Mouse (Mus musculus): ENCODE data around the gene Nr2f6. TPM values are rescaled to one million over a fixed set of nuclear protein-coding genes. Genes with fewer than 3 reads are reported as not detected.

Gene Nr2f6
- 15.5 and 16.6 TPM in 2 replicates for polyA plus RNA-seq (2015; fragmentation: Nextera tagmentation; extraction: Ambion mirVana)

DNA sequence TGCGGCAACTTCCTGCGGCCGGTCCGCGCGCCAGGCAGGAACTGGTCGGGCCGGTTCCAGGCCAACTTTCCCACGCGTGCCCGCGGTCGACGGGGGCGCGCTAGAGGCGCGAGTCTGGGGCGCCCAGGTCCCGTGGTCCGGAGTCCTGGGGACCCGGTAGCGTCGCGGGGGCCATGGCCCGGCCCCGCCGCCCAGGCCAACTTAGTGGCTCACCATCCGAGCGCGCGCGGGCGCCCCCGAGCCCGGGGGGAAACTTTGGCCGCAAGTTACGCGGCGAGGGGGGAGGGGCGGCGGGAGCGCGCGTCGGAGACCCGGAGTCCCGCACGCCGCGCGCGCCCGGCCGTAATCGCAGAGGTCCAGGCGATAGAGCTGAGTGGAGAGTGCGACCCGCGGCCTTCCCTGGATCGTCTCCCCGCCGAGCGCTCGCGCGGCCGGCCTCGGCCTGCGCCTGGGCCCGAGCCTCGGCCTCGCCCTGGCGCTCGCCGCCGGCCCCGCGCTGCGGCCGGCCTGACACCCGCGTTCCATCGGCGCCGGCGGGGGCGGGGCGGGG is at the start of gene Nr2f6:
TSS of gene Nr2f6 (minus strand) at position 540 of the 550 bp plus-strand sequence.
- peaks cover 38% of the 10 kb centered on the region for H3K4me1 ChIP-seq
- H3K4me3 ChIP-seq = peak within 1 kb of the TSS; percentile 66
- H3K9ac ChIP-seq (replicated peaks) = peak within 1 kb of the TSS; percentile 75
- under 1% methylated on average over 63 of the region's 89 CpGs for WGBS
- peak within 1 kb of the TSS; percentile 91 for H3K4me2 ChIP-seq (replicated peaks)
- peak; percentile 24; the same call in 1 of the 2 replicates for ATAC-seq (replicated peaks)
- peaks cover 6% of the 10 kb centered on the region; the same call in 1 of the 2 replicates for H3K27me3 ChIP-seq
- H3K9me3 ChIP-seq = no peaks in the 10 kb centered on the region
- peak within 1 kb of the TSS; percentile 82 for H3K27ac ChIP-seq (replicated peaks)
- H3K36me3 ChIP-seq = no peaks in the 10 kb centered on the region

DNA sequence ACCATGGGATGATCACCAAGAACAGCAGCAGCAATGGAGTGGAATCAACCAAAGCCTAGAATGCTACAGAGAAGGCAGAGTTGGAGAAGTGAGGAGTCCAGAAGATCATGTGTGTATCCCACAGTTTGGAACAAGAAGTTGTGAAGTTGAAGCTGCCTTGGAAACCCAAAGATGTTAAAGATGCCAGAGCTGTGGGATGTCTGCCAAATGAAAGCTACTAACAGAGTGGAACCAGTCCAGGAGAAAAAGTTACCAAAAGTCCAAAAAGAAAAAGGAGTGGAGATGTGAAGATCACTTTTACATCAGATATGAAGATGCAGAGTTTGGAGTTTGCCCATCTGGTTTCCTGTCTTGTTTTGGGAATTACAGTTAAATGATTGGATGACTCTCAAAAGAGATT is 40.4 kb upstream of the Nr2f6 start:
- no peak overlapping the region for H3K4me2 ChIP-seq (replicated peaks)
- H3K9ac ChIP-seq (replicated peaks) = no peak overlapping the region
- no peak for ATAC-seq (replicated peaks)
- H3K4me1 ChIP-seq = no peaks in the 10 kb centered on the region
- H3K4me3 ChIP-seq = no peak overlapping the region
- H3K9me3 ChIP-seq = no peaks in the 10 kb centered on the region
- H3K27ac ChIP-seq (replicated peaks) = no peak overlapping the region
- H3K36me3 ChIP-seq = no peaks in the 10 kb centered on the region
- no peaks in the 10 kb centered on the region for H3K27me3 ChIP-seq

DNA sequence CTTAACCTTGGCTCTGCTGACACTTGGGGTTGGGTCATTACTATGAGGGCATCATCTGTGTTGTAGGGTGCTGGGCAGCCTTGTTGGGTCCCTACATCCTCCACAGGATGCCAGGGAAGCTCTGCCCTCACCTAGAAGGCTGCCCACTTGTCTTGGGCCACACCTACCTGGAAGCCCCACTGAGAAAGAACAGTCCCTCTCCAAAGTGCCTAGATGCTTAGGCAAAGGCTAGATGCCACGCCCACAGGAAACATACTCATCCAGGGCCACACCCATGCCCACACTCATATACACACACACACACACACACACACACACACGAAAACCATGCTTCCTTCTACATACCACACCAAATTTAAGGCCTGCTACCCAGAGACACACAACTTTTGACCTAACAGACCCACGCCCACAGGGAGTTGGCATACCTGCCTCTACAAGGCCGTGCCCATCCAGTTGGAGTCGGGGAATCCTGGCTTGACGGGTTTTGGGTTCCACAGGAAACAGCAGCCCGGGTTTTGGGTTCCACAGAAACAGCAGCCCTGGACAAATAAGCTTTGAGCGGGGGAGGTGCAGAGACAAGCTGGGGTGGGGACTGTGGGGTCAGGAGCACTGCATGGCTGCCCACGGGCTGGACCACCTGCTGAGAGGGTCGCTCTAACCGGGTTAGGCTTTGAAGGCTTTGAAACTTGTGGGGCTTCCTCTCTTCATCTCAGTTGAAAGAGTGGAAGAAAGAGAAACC is 29.9 kb upstream of the Nr2f6 start:
- WGBS = 52% methylated on average over 11 of the region's 11 CpGs
- Histone ChIP-seq H3K4me3 (no peak overlapping the region), H3K4me1 (peaks cover 7% of the 10 kb centered on the region), H3K4me2 (replicated peaks) (no peak overlapping the region), H3K9me3 (no peaks in the 10 kb centered on the region), H3K27me3 (no peaks in the 10 kb centered on the region), H3K36me3 (peaks cover 3% of the 10 kb centered on the region; the same call in 1 of the 2 replicates), H3K9ac (replicated peaks) (no peak overlapping the region), H3K27ac (replicated peaks) (no peak overlapping the region)
- ATAC-seq (replicated peaks) = no peak

DNA sequence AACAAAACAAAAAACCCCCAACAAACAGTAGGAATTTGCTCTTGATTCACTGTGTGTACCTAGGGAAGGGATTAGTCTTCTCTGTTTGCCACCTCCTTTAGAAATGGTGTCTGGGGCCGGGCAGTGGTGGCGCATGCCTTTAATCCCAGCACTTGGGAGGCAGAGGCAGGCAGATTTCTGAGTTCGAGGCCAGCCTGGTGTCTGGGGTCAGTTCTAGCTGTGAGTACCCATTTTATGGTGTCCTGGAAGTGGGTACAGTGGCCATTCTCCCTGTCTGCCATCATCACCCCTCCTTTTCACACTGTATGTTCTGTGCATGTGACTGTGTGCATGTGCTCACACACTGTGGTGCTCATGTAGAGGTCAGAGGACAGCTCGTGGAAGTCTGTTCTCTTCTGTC is 26.5 kb upstream of the Nr2f6 start:
- Histone ChIP-seq H3K36me3 (peaks cover 3% of the 10 kb centered on the region; the same call in 1 of the 2 replicates), H3K9ac (replicated peaks) (no peak overlapping the region), H3K9me3 (no peaks in the 10 kb centered on the region), H3K27ac (replicated peaks) (no peak overlapping the region), H3K4me2 (replicated peaks) (no peak overlapping the region), H3K27me3 (no peaks in the 10 kb centered on the region), H3K4me1 (peaks cover 19% of the 10 kb centered on the region), H3K4me3 (no peak overlapping the region)
- 95% methylated on average over 4 of the region's 4 CpGs for WGBS
- no peak for ATAC-seq (replicated peaks)

DNA sequence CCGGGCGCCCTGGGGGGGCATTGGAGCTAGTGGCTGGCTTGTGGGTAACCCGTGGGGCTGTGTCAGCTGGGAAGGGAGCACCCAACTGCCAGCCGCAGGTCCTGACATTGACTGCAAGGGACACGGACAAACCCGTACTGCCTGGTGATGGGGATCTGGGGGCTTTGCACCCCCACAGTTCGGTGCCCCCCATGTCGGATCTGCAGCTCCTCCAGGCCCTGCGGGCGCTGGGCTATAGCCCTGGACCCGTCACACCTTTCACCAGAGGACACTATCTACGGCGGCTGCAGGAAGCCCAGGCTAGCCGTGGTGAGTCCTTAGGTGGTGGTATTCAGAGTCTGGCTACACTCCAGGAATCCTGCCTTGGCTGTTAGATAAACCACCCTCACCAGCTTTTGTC is 25.7 kb upstream of the Nr2f6 start:
- no peaks in the 10 kb centered on the region for H3K9me3 ChIP-seq
- 94% methylated on average over 14 of the region's 14 CpGs for WGBS
- H3K4me1 ChIP-seq = peaks cover 19% of the 10 kb centered on the region
- no peaks in the 10 kb centered on the region for H3K27me3 ChIP-seq
- no peak for ATAC-seq (replicated peaks)
- H3K4me2 ChIP-seq (replicated peaks) = no peak overlapping the region
- peaks cover 3% of the 10 kb centered on the region; the same call in 1 of the 2 replicates for H3K36me3 ChIP-seq
- no peak overlapping the region for H3K27ac ChIP-seq (replicated peaks)
- H3K4me3 ChIP-seq = no peak overlapping the region
- no peak overlapping the region for H3K9ac ChIP-seq (replicated peaks)

GRCm38 (mm10) chr8:71406099-71407015 is 24.6 kb upstream of the Nr2f6 start:
- Histone ChIP-seq H3K9me3 (no peaks in the 10 kb centered on the region), H3K9ac (replicated peaks) (peak overlapping the region; percentile 29), H3K4me1 (peaks cover 19% of the 10 kb centered on the region), H3K27me3 (no peaks in the 10 kb centered on the region), H3K4me2 (replicated peaks) (peak overlapping the region; percentile 72), H3K27ac (replicated peaks) (no peak overlapping the region), H3K4me3 (peak overlapping the region; percentile 44), H3K36me3 (peaks cover 3% of the 10 kb centered on the region; the same call in 1 of the 2 replicates)
- WGBS = under 1% methylated on average over 55 of the region's 55 CpGs
- ATAC-seq (replicated peaks) = peak; percentile 68

DNA sequence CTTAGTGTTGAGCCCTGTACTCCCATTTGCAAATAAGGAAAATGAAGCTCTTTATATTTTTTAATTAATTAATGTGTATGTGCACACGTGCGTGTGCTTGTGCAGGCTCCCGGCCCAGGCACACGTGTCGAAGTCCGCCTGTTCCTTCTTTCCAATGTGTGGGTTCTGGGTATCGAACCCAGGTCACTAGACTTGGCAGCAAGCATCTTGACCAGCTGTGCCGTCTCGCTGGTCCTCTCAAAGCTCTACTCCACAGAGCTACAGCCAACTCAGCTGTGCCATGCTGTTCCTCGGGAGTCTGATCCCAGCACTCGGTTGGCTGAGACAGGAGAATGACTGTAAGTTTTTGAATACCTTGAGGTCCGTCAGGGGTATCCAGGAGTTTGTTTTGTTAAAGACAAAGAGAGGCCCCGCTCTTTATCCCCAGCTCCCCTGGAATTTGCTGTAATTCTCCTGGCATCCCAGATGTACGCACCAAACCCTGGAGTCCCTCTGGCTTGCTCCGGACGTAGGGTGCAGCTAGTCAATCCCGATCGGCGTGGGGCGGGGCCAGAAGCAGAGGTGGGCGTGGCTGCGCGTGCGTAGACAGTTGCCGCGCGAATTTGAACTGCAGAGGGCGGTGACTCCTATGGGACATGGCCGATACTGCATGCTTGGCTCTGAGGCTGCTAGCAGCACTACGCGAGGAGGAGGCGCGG is 23.8 kb upstream of the Nr2f6 start, which contains the start of gene Ankle1:
TSS of gene Ankle1 (plus strand) at position 610 of the 698 bp plus-strand sequence.
- Histone ChIP-seq H3K4me1 (peaks cover 19% of the 10 kb centered on the region), H3K27ac (replicated peaks) (no peak within 1 kb of the TSS), H3K4me2 (replicated peaks) (peak within 1 kb of the TSS; percentile 72), H3K9me3 (no peaks in the 10 kb centered on the region), H3K9ac (replicated peaks) (peak within 1 kb of the TSS; percentile 35), H3K4me3 (peak within 1 kb of the TSS; percentile 44), H3K36me3 (peaks cover 5% of the 10 kb centered on the region; the same call in 1 of the 2 replicates), H3K27me3 (no peaks in the 10 kb centered on the region)
- peak; percentile 92 for ATAC-seq (replicated peaks)
- 14% methylated on average over 33 of the region's 33 CpGs for WGBS

DNA sequence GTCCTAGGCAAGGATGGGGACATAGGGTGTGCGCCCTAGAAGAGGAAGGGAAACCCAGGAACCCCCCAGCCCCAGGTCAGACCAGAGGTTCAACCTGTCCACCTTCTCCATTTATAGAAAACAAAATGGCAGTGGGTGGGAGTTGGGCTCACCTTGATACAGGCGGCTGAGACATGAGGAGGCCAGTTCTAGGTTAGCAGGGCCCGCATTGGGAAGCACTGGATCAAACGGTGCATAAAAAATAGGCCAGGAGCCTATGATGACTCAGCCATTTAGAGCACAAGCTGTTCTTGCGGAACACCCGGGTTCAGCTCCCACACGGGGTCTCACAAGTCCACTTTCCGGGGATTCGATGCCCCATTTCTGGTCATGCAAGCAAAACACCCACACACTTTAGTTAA is 23.2 kb upstream of the Nr2f6 start:
- H3K27ac ChIP-seq (replicated peaks) = no peak overlapping the region
- H3K4me3 ChIP-seq = no peak overlapping the region
- ATAC-seq (replicated peaks) = no peak
- WGBS = 85% methylated on average over 9 of the region's 9 CpGs
- peaks cover 19% of the 10 kb centered on the region for H3K4me1 ChIP-seq
- no peak overlapping the region for H3K4me2 ChIP-seq (replicated peaks)
- H3K9me3 ChIP-seq = no peaks in the 10 kb centered on the region
- peaks cover 6% of the 10 kb centered on the region; the same call in 1 of the 2 replicates for H3K36me3 ChIP-seq
- no peak overlapping the region for H3K9ac ChIP-seq (replicated peaks)
- H3K27me3 ChIP-seq = no peaks in the 10 kb centered on the region

DNA sequence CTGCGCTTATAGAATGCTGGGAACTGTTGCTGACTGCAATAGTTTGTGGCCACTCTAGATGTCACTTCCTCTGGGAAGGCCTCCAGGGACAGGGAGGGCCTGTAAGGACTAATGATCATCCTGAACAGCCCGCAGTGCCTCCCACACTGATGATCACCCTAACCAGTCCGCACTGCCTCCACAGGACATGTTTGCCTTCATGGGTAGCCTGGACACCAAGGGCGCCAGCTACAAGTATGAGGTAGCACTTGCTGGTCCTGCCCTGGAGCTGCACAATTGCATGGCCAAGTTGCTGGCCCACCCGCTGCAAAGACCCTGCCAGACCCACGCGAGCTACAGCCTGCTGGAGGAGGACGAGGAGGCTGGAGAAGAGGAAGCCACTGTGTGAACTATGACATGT is 22.3 kb upstream of the Nr2f6 start:
- Histone ChIP-seq H3K27me3 (no peaks in the 10 kb centered on the region), H3K9me3 (no peaks in the 10 kb centered on the region), H3K36me3 (peaks cover 10% of the 10 kb centered on the region; the same call in 1 of the 2 replicates), H3K4me3 (no peak overlapping the region), H3K9ac (replicated peaks) (no peak overlapping the region), H3K27ac (replicated peaks) (no peak overlapping the region), H3K4me1 (peaks cover 19% of the 10 kb centered on the region), H3K4me2 (replicated peaks) (no peak overlapping the region)
- no peak for ATAC-seq (replicated peaks)
- WGBS = 90% methylated on average over 8 of the region's 8 CpGs

GRCm38 (mm10) chr8:71403107-71403885 is 21.5 kb upstream of the Nr2f6 start:
- Histone ChIP-seq H3K4me2 (replicated peaks) (no peak overlapping the region), H3K36me3 (peaks cover 13% of the 10 kb centered on the region), H3K9ac (replicated peaks) (no peak overlapping the region), H3K9me3 (no peaks in the 10 kb centered on the region), H3K27me3 (no peaks in the 10 kb centered on the region), H3K4me3 (no peak overlapping the region), H3K4me1 (peaks cover 19% of the 10 kb centered on the region), H3K27ac (replicated peaks) (no peak overlapping the region)
- ATAC-seq (replicated peaks) = no peak
- WGBS = 94% methylated on average over 6 of the region's 6 CpGs

- WGBS = 85% methylated on average over 9 of the region's 9 CpGs
- Histone ChIP-seq H3K27ac (replicated peaks) (no peak overlapping the region), H3K9ac (replicated peaks) (no peak overlapping the region), H3K4me2 (replicated peaks) (no peak overlapping the region), H3K9me3 (no peaks in the 10 kb centered on the region), H3K4me1 (peaks cover 23% of the 10 kb centered on the region), H3K36me3 (peaks cover 16% of the 10 kb centered on the region), H3K4me3 (no peak overlapping the region), H3K27me3 (no peaks in the 10 kb centered on the region)
- no peak for ATAC-seq (replicated peaks)
Observed at GRCm38 (mm10) chr8:71402446-71402964, 20.7 kb upstream of the Nr2f6 start.

Data from forebrain, embryonic 15.5 days (tissue).